Comparison of ENCODE assay signal across 9 mouse cellular contexts in genomic region chr3:146121310-146122124, GRCm38 (mm10). TPM values are rescaled to one million over a fixed set of nuclear protein-coding genes. Genes with fewer than 3 reads are reported as not detected.
DNase-seq lines count a peak whose midpoint lies in the region; ATAC-seq and TF ChIP-seq lines count a peak whose summit lies in the region.
"Had no signal": no experiment of that assay in that cellular context is flagged by ENCODE, and none has a peak within 500 bp of the region (broad histone marks: within the 10 kb centered on the region; RNA-seq: fewer than 3 reads in every experiment).

No protein-coding gene starts in this region.

- no peak for TF ChIP-seq CTCF in heart, adult 2 months (IDR thresholded peaks at IDR 0.05)
- no peak for TF ChIP-seq CTCF in cerebellum, adult 2 months (IDR thresholded peaks at IDR 0.05; ENCODE audit: borderline replicate concordance, insufficient read depth, low read depth, low read length)

- intact Hi-C loops in heart, adult 2 months (cut with DNase I): no loop called here
- intact Hi-C loops in left cerebral cortex, postnatal 4 days (cut with DNase I): no loop called here

- TF ChIP-seq POLR2A in heart, adult 2 months (IDR thresholded peaks at IDR 0.05; ENCODE audit: insufficient read depth, low read depth, low read length): no peak
- TF ChIP-seq POLR2A in cerebellum, adult 2 months (IDR thresholded peaks at IDR 0.05; ENCODE audit: borderline replicate concordance, insufficient read depth, low read length): no peak

- no peak for TF ChIP-seq EP300 in heart, adult 2 months (IDR thresholded peaks at IDR 0.05; ENCODE audit: insufficient read depth, low read depth, low read length)

- no peaks in the 10 kb centered on the region for H3K79me2 ChIP-seq in heart, adult 2 months (replicated peaks; ENCODE audit: control insufficient read depth, insufficient read depth, low read length)

- peaks cover 16% of the 10 kb centered on the region for H3K27me3 ChIP-seq in heart, embryonic 16.5 days (ENCODE audit: control insufficient read depth, insufficient read depth, low read length)
- no peaks in the 10 kb centered on the region for H3K27me3 ChIP-seq in heart, adult 2 months (ENCODE audit: control insufficient read depth, insufficient read depth, low read length)
- H3K27me3 ChIP-seq in embryonic facial prominence, embryonic 11.5 days (ENCODE audit: control insufficient read depth, insufficient read depth, low read length): peaks cover 8% of the 10 kb centered on the region; the same call in 1 of the 2 replicates
- H3K27me3 ChIP-seq in limb, embryonic 10.5 days (ENCODE audit: low read depth, poor library complexity, severe bottlenecking): peaks cover 32% of the 10 kb centered on the region
- H3K27me3 ChIP-seq in neural tube, embryonic 13.5 days: peaks cover 28% of the 10 kb centered on the region
- 0 out of 2 replicates have a peak, but pooled peaks cover 2% of the 10 kb centered on the region for H3K27me3 ChIP-seq in cerebellum, adult 2 months (ENCODE audit: control insufficient read depth, insufficient read depth, low read length)

- H3K4me2 ChIP-seq in heart, embryonic 16.5 days (ENCODE audit: low read depth, low read length): peak overlapping the region; percentile 43
- peak overlapping the region; percentile 47 for H3K4me2 ChIP-seq in embryonic facial prominence, embryonic 11.5 days (ENCODE audit: low read depth, low read length)
- peak overlapping the region; percentile 43 for H3K4me2 ChIP-seq in neural tube, embryonic 13.5 days

- no peak overlapping the region for H3K27ac ChIP-seq in heart, embryonic 16.5 days (ENCODE audit: low read length)
- no peak overlapping the region for H3K27ac ChIP-seq in heart, adult 2 months
- H3K27ac ChIP-seq in embryonic facial prominence, embryonic 11.5 days (replicated peaks; ENCODE audit: low read depth, low read length): no peak overlapping the region
- peak overlapping the region; percentile 86 for H3K27ac ChIP-seq in limb, embryonic 10.5 days
- no peak overlapping the region for H3K27ac ChIP-seq in neural tube, embryonic 13.5 days (replicated peaks)
- H3K27ac ChIP-seq in cerebellum, adult 2 months (ENCODE audit: insufficient read depth, low read length): no peak overlapping the region

- WGBS in heart, embryonic 16.5 days: 14% methylated on average over 25 of the region's 25 CpGs
- 27% methylated on average over 25 of the region's 25 CpGs for WGBS in heart, adult 2 months
- WGBS in embryonic facial prominence, embryonic 11.5 days: 6% methylated on average over 25 of the region's 25 CpGs
- 7% methylated on average over 25 of the region's 25 CpGs for WGBS in limb, embryonic 10.5 days
- 10% methylated on average over 25 of the region's 25 CpGs for WGBS in neural tube, embryonic 13.5 days
- WGBS in cerebellum, adult 2 months: 16% methylated on average over 25 of the region's 25 CpGs

- ATAC-seq in heart, embryonic 16.5 days (replicated peaks; ENCODE audit: extremely low read depth, insufficient read depth, low FRiP score): peak; percentile 76; the same call in 1 of the 2 replicates
- ATAC-seq in embryonic facial prominence, embryonic 11.5 days (replicated peaks; ENCODE audit: insufficient number of reproducible peaks, low FRiP score, low TSS enrichment, low read depth): peak; percentile 73; the same call in 1 of the 2 replicates
- 0 out of 2 replicates have a peak, but pooled peaks have one; percentile 42 for ATAC-seq in neural tube, embryonic 13.5 days (ENCODE audit: low read depth)

- DNase-seq in heart, adult 2 months: no peak
- peak; percentile 68 for DNase-seq in embryonic facial prominence, embryonic 11.5 days (ENCODE audit: low spot score)
- DNase-seq in limb, embryonic 10.5 days (ENCODE audit: low spot score): peak; percentile 66
- DNase-seq in left cerebral cortex, postnatal 4 days: no peak
- no peak for DNase-seq in cerebellum, adult 2 months
- no peak for DNase-seq in cerebellum, postnatal 25 days

- H3K9me3 ChIP-seq in heart, embryonic 16.5 days (replicated peaks; ENCODE audit: control insufficient read depth, low read length): no peaks in the 10 kb centered on the region
- H3K9me3 ChIP-seq in embryonic facial prominence, embryonic 11.5 days (replicated peaks; ENCODE audit: control insufficient read depth, low read length): no peaks in the 10 kb centered on the region
- no peaks in the 10 kb centered on the region for H3K9me3 ChIP-seq in limb, embryonic 10.5 days (replicated peaks)
- no peaks in the 10 kb centered on the region for H3K9me3 ChIP-seq in neural tube, embryonic 13.5 days

- H3K4me3 ChIP-seq in heart, embryonic 16.5 days (ENCODE audit: low read length): peak overlapping the region; percentile 11; the same call in 1 of the 2 replicates
- no peak overlapping the region for H3K4me3 ChIP-seq in heart, adult 2 months
- H3K4me3 ChIP-seq in embryonic facial prominence, embryonic 11.5 days (ENCODE audit: low read depth, low read length): peak overlapping the region; percentile 1; the same call in 1 of the 2 replicates
- peak overlapping the region; percentile 43 for H3K4me3 ChIP-seq in limb, embryonic 10.5 days
- peak overlapping the region; percentile 10; the same call in 1 of the 2 replicates for H3K4me3 ChIP-seq in neural tube, embryonic 13.5 days
- no peak overlapping the region for H3K4me3 ChIP-seq in cerebellum, adult 2 months (replicated peaks; ENCODE audit: insufficient read depth, low read depth, low read length)

- H3K4me1 ChIP-seq in heart, embryonic 16.5 days (ENCODE audit: control insufficient read depth, insufficient read depth, low read length): peaks cover 3% of the 10 kb centered on the region; the same call in 1 of the 2 replicates
- no peaks in the 10 kb centered on the region for H3K4me1 ChIP-seq in heart, adult 2 months (ENCODE audit: control insufficient read depth, insufficient read depth, low read length)
- H3K4me1 ChIP-seq in embryonic facial prominence, embryonic 11.5 days (ENCODE audit: control insufficient read depth, insufficient read depth, low read length): peaks cover 5% of the 10 kb centered on the region; the same call in 1 of the 2 replicates
- peaks cover 37% of the 10 kb centered on the region for H3K4me1 ChIP-seq in limb, embryonic 10.5 days
- peaks cover 21% of the 10 kb centered on the region for H3K4me1 ChIP-seq in neural tube, embryonic 13.5 days (replicated peaks)
- H3K4me1 ChIP-seq in cerebellum, adult 2 months (ENCODE audit: control insufficient read depth, insufficient read depth, low read length): no peaks in the 10 kb centered on the region

- H3K9ac ChIP-seq in heart, embryonic 16.5 days (ENCODE audit: low read length): no peak overlapping the region
- H3K9ac ChIP-seq in heart, adult 2 months (ENCODE audit: low read depth, low read length): no peak overlapping the region
- peak overlapping the region; percentile 67 for H3K9ac ChIP-seq in embryonic facial prominence, embryonic 11.5 days (replicated peaks; ENCODE audit: low read length)
- 0 out of 2 replicates have a peak overlapping the region, but pooled peaks have one; percentile 1 for H3K9ac ChIP-seq in neural tube, embryonic 13.5 days

- no peaks in the 10 kb centered on the region for H3K36me3 ChIP-seq in heart, embryonic 16.5 days (ENCODE audit: control insufficient read depth, insufficient read depth)
- no peaks in the 10 kb centered on the region for H3K36me3 ChIP-seq in heart, adult 2 months (ENCODE audit: control insufficient read depth, insufficient read depth, low read length)
- no peaks in the 10 kb centered on the region for H3K36me3 ChIP-seq in embryonic facial prominence, embryonic 11.5 days (replicated peaks; ENCODE audit: control insufficient read depth, insufficient read depth, low read depth, low read length)
- H3K36me3 ChIP-seq in limb, embryonic 10.5 days: no peaks in the 10 kb centered on the region
- H3K36me3 ChIP-seq in neural tube, embryonic 13.5 days: no peaks in the 10 kb centered on the region

RNA-seq across cellular contexts. Expression of gene Mcoln3, which starts 4.3 kb away (rescaled TPM):
- 0.79 and 1.1 TPM in 2 replicates for polyA plus RNA-seq in heart, embryonic 16.5 days (2015; fragmentation: Nextera tagmentation; extraction: Ambion mirVana)
- total RNA-seq in heart, adult 2 months (2021): not detected
- polyA plus RNA-seq in heart, adult 2 months (2012; rRNA removed): not detected in 2 replicates
- 8.6 and 9.2 TPM in 2 replicates for polyA plus RNA-seq in embryonic facial prominence, embryonic 11.5 days (2014; fragmentation: Nextera tagmentation; extraction: Ambion mirVana)
- 5.9 and 6.8 TPM in 2 replicates for polyA plus RNA-seq in limb, embryonic 10.5 days (2016; fragmentation: Nextera tagmentation; extraction: Ambion mirVana)
- 0.24 and 0.32 TPM in 2 replicates for polyA plus RNA-seq in neural tube, embryonic 13.5 days (2015; fragmentation: Nextera tagmentation; extraction: Ambion mirVana)
- total RNA-seq in left cerebral cortex, postnatal 4 days (2021): under 1 TPM; 0.16 to 0.18 TPM
- polyA plus RNA-seq in cerebellum, adult 2 months (2012; rRNA removed): 0.07 and 0.40 TPM in 2 replicates
- total RNA-seq: MEL had no signal

RNA-seq across cellular contexts. Expression of gene Wdr63, which starts 13.6 kb away (rescaled TPM):
- polyA plus RNA-seq in heart, embryonic 16.5 days (2015; fragmentation: Nextera tagmentation; extraction: Ambion mirVana): 0.37 and 0.74 TPM in 2 replicates
- total RNA-seq in heart, adult 2 months (2021): not detected
- polyA plus RNA-seq in heart, adult 2 months (2012; rRNA removed): 0.53 TPM in 1 of 2 replicates, not detected in the other
- polyA plus RNA-seq in embryonic facial prominence, embryonic 11.5 days (2014; fragmentation: Nextera tagmentation; extraction: Ambion mirVana): 0.50 TPM in 1 of 2 replicates, not detected in the other
- not detected in 2 replicates for polyA plus RNA-seq in limb, embryonic 10.5 days (2016; fragmentation: Nextera tagmentation; extraction: Ambion mirVana)
- 0.07 and 0.40 TPM in 2 replicates for polyA plus RNA-seq in neural tube, embryonic 13.5 days (2015; fragmentation: Nextera tagmentation; extraction: Ambion mirVana)
- total RNA-seq in left cerebral cortex, postnatal 4 days (2021): 1 to 10 TPM in 1 of 2 experiments, under 1 TPM in 1; 0.83 to 1.2 TPM
- polyA plus RNA-seq in cerebellum, adult 2 months (2012; rRNA removed): 0.31 and 0.38 TPM in 2 replicates
- total RNA-seq: MEL had no signal

RNA-seq across cellular contexts. Expression of gene Mcoln2, which starts 28.1 kb away (rescaled TPM):
- polyA plus RNA-seq in heart, embryonic 16.5 days (2015; fragmentation: Nextera tagmentation; extraction: Ambion mirVana): 0.97 and 3.2 TPM in 2 replicates
- total RNA-seq in heart, adult 2 months (2021): under 1 TPM in 1 of 2 experiments, not detected in 1; 0.18 TPM
- polyA plus RNA-seq in heart, adult 2 months (2012; rRNA removed): 0.41 TPM in 1 of 2 replicates, not detected in the other
- polyA plus RNA-seq in embryonic facial prominence, embryonic 11.5 days (2014; fragmentation: Nextera tagmentation; extraction: Ambion mirVana): 0.29 and 0.54 TPM in 2 replicates
- polyA plus RNA-seq in limb, embryonic 10.5 days (2016; fragmentation: Nextera tagmentation; extraction: Ambion mirVana): 0.45 and 0.46 TPM in 2 replicates
- polyA plus RNA-seq in neural tube, embryonic 13.5 days (2015; fragmentation: Nextera tagmentation; extraction: Ambion mirVana): 0.15 and 0.36 TPM in 2 replicates
- total RNA-seq in left cerebral cortex, postnatal 4 days (2021): not detected
- 0.07 TPM in 1 of 2 replicates, not detected in the other for polyA plus RNA-seq in cerebellum, adult 2 months (2012; rRNA removed)

Comparison
In these comparisons a context has a peak if more than half of its experiments do, and no peak if none do; other contexts are left out.
1. H3K4me3 ChIP-seq: peak in heart, embryonic 16.5 days (single experiment), embryonic facial prominence, embryonic 11.5 days (single experiment), limb, embryonic 10.5 days (single experiment) and neural tube, embryonic 13.5 days (single experiment); none in heart, adult 2 months (single experiment) and cerebellum, adult 2 months (single experiment).
2. H3K9ac ChIP-seq: peak in embryonic facial prominence, embryonic 11.5 days (single experiment) and neural tube, embryonic 13.5 days (single experiment); none in heart, embryonic 16.5 days (single experiment) and heart, adult 2 months (single experiment).
3. DNase-seq: peak in embryonic facial prominence, embryonic 11.5 days (single experiment) and limb, embryonic 10.5 days (single experiment); none in heart, adult 2 months (0 of 2), left cerebral cortex, postnatal 4 days (single experiment), cerebellum, adult 2 months (0 of 2) and cerebellum, postnatal 25 days (0 of 2).
4. Peak in every context shown above with its lines, with median percentiles within 50 percentile points of each other: ATAC-seq and H3K4me2 ChIP-seq.